Comparison of ENCODE assay signal across 8 mouse cellular contexts in the genomic region with DNA sequence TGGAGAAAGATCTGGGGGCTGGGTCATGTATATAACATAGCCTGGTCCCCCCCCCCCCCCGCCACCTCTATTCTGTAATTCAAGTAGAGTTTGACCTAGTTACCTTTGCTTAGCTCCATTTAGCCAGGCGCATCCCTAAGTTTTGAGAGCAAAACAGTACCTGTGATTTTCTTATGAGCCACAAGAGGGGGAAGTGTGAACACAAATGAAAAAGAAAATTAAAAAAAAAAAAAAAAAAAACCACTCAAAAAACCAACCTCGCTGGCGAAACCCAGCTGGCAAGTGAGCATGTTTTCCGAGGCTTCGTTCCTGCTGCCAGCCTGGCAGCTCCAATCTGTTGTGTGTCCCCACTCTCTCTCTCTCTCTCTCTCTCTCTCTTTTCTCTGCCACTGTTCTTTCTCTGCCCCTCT.
DNase-seq lines count a peak whose midpoint lies in the region; ATAC-seq and TF ChIP-seq lines count a peak whose summit lies in the region.

No protein-coding gene starts in this region.

- peak; percentile 27 for DNase-seq in hindbrain, embryonic 11.5 days (ENCODE audit: low spot score)
- no peak for DNase-seq in hindbrain, embryonic 10.5 days (ENCODE audit: low spot score)
- DNase-seq in cerebellum, postnatal 10 days: peak; percentile 83 to 89
- peak; percentile 59 to 63 for DNase-seq in left cerebral cortex, postnatal 10 days (ENCODE audit: extremely low spot score in 1 of 2, low spot score in 2 of 2)
- peak; percentile 28 to 49 for DNase-seq in right cerebral cortex, postnatal 36 days (ENCODE audit: low spot score in 2 of 2)
- DNase-seq in spleen, postnatal 36 days (ENCODE audit: low spot score in 2 of 2): no peak

- no peaks in the 10 kb centered on the region for H3K4me1 ChIP-seq in hindbrain, embryonic 11.5 days (replicated peaks; ENCODE audit: control insufficient read depth, insufficient read depth, low read length)
- H3K4me1 ChIP-seq in hindbrain, embryonic 10.5 days (replicated peaks): peaks cover 7% of the 10 kb centered on the region
- H3K4me1 ChIP-seq in E14TG2a.4 (replicated peaks; ENCODE audit: low read depth, low read length): no peaks in the 10 kb centered on the region
- peaks cover 16% of the 10 kb centered on the region for H3K4me1 ChIP-seq in heart, embryonic 16.5 days (ENCODE audit: control insufficient read depth, insufficient read depth, low read length)

- 0 out of 2 replicates have a peak, but pooled peaks have one; percentile 5 for TF ChIP-seq CTCF in E14TG2a.4 (conservative IDR thresholded peaks at IDR 0.05; ENCODE audit: low read length)

- no peaks in the 10 kb centered on the region for H3K9me3 ChIP-seq in hindbrain, embryonic 11.5 days (ENCODE audit: control insufficient read depth, low read length)
- no peaks in the 10 kb centered on the region for H3K9me3 ChIP-seq in hindbrain, embryonic 10.5 days
- no peaks in the 10 kb centered on the region for H3K9me3 ChIP-seq in E14TG2a.4 (ENCODE audit: low read length)
- H3K9me3 ChIP-seq in heart, embryonic 16.5 days (replicated peaks; ENCODE audit: control insufficient read depth, low read length): no peaks in the 10 kb centered on the region

- intact Hi-C loops in left cerebral cortex, postnatal 10 days (cut with DNase I): loop anchor here (5.0 kb wide), 2 partner anchors 343 to 1158 kb away; no protein-coding TSS in a partner anchor

- WGBS in hindbrain, embryonic 11.5 days: 42% methylated on average over 6 of the region's 6 CpGs
- 42% methylated on average over 6 of the region's 6 CpGs for WGBS in hindbrain, embryonic 10.5 days
- 22% methylated on average over 6 of the region's 6 CpGs for WGBS in heart, embryonic 16.5 days

- no peak overlapping the region for H3K4me3 ChIP-seq in hindbrain, embryonic 11.5 days (ENCODE audit: low read depth, low read length)
- H3K4me3 ChIP-seq in hindbrain, embryonic 10.5 days: no peak overlapping the region
- no peak overlapping the region for H3K4me3 ChIP-seq in E14TG2a.4 (replicated peaks; ENCODE audit: low read length)
- H3K4me3 ChIP-seq in heart, embryonic 16.5 days (ENCODE audit: low read length): no peak overlapping the region

- no peaks in the 10 kb centered on the region for H3K27me3 ChIP-seq in hindbrain, embryonic 11.5 days (ENCODE audit: control insufficient read depth, insufficient read depth, low read length)
- H3K27me3 ChIP-seq in hindbrain, embryonic 10.5 days (ENCODE audit: insufficient read depth, poor library complexity, severe bottlenecking): no peaks in the 10 kb centered on the region
- no peaks in the 10 kb centered on the region for H3K27me3 ChIP-seq in E14TG2a.4 (ENCODE audit: insufficient read depth, low read length)
- no peaks in the 10 kb centered on the region for H3K27me3 ChIP-seq in heart, embryonic 16.5 days (ENCODE audit: control insufficient read depth, insufficient read depth, low read length)

- no peak overlapping the region for H3K4me2 ChIP-seq in hindbrain, embryonic 11.5 days (replicated peaks; ENCODE audit: low read depth, low read length)
- H3K4me2 ChIP-seq in heart, embryonic 16.5 days (ENCODE audit: low read depth, low read length): peak overlapping the region; percentile 47

- H3K27ac ChIP-seq in hindbrain, embryonic 11.5 days (ENCODE audit: low read depth, low read length): no peak overlapping the region
- H3K27ac ChIP-seq in hindbrain, embryonic 10.5 days: no peak overlapping the region
- H3K27ac ChIP-seq in heart, embryonic 16.5 days (ENCODE audit: low read length): no peak overlapping the region

- ATAC-seq in hindbrain, embryonic 11.5 days (ENCODE audit: low FRiP score): no peak
- ATAC-seq in heart, embryonic 16.5 days (replicated peaks; ENCODE audit: extremely low read depth, insufficient read depth, low FRiP score): no peak

- H3K36me3 ChIP-seq in hindbrain, embryonic 11.5 days (ENCODE audit: control insufficient read depth, insufficient read depth, low read length): no peaks in the 10 kb centered on the region
- no peaks in the 10 kb centered on the region for H3K36me3 ChIP-seq in hindbrain, embryonic 10.5 days
- no peaks in the 10 kb centered on the region for H3K36me3 ChIP-seq in E14TG2a.4 (ENCODE audit: insufficient read depth, low read length)
- H3K36me3 ChIP-seq in heart, embryonic 16.5 days (ENCODE audit: control insufficient read depth, insufficient read depth): no peaks in the 10 kb centered on the region

- H3K9ac ChIP-seq in hindbrain, embryonic 11.5 days (ENCODE audit: low read depth, low read length): no peak overlapping the region
- no peak overlapping the region for H3K9ac ChIP-seq in heart, embryonic 16.5 days (ENCODE audit: low read length)

Comparison
In these comparisons a context has a peak if more than half of its experiments do, and no peak if none do; other contexts are left out.
1. DNase-seq: peak in hindbrain, embryonic 11.5 days (single experiment), cerebellum, postnatal 10 days (2 of 2), left cerebral cortex, postnatal 10 days (2 of 2) and right cerebral cortex, postnatal 36 days (2 of 2); none in hindbrain, embryonic 10.5 days (single experiment) and spleen, postnatal 36 days (0 of 2).